Mouse (Mus musculus): Measurements from ENCODE around the gene Xrcc5. TPM values are rescaled to one million over a fixed set of nuclear protein-coding genes. Genes with fewer than 3 reads are reported as not detected.

The Xrcc5 gene
- polyA plus RNA-seq, 1 experiment from 2014 or later, result 52.3 TPM

DNA sequence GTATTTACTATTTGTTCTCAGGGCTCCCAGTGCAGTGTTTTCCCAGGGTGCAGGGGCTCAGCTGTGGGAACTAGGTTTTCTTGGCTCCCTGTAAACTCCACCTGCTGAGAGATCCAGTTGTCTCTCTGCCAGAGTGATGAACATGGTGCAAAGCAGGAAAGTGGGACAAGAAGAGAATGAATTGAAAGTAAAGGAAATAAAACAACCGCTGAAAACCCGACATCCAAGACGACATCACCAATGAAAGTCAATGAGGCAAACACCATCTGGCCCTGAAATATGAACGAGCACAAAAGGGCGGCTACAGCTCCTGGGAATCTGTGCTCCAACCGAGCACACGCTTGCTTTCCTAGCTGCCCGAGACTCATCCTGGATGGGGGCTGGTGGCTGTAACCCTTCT, 106.9 kb downstream of the Xrcc5 start:
- Histone ChIP-seq H3K27me3 (ENCODE audit: control insufficient read depth, insufficient read depth, low read length) (no peaks in the 10 kb centered on the region; the same call in 1 of the 2 replicates), H3K36me3 (ENCODE audit: control insufficient read depth, insufficient read depth, low read length) (no peaks in the 10 kb centered on the region), H3K4me2 (no peak overlapping the region), H3K4me1 (ENCODE audit: control insufficient read depth, insufficient read depth, low read length) (peaks cover 11% of the 10 kb centered on the region), H3K9ac (ENCODE audit: low read length) (no peak overlapping the region), H3K9me3 (ENCODE audit: control insufficient read depth, low read length) (no peaks in the 10 kb centered on the region), H3K27ac (ENCODE audit: low read depth, low read length) (peak overlapping the region; percentile 31; the same call in 1 of the 2 replicates), H3K4me3 (ENCODE audit: low read depth, low read length) (no peak overlapping the region)
- ATAC-seq (ENCODE audit: low FRiP score), result no peak
- DNase-seq (ENCODE audit: low spot score, missing footprints), result no peak
- 65% methylated on average over 8 of the region's 8 CpGs for WGBS

GRCm38 (mm10) chr1:72414561-72415253, 107.5 kb downstream of the Xrcc5 start:
- peak overlapping the region; percentile 31; the same call in 1 of the 2 replicates for H3K27ac ChIP-seq (ENCODE audit: low read depth, low read length)
- H3K36me3 ChIP-seq (ENCODE audit: control insufficient read depth, insufficient read depth, low read length), result no peaks in the 10 kb centered on the region
- no peaks in the 10 kb centered on the region; the same call in 1 of the 2 replicates for H3K27me3 ChIP-seq (ENCODE audit: control insufficient read depth, insufficient read depth, low read length)
- DNase-seq (ENCODE audit: low spot score, missing footprints) (peak; percentile 86), ATAC-seq (ENCODE audit: low FRiP score) (no peak)
- H3K9ac ChIP-seq (ENCODE audit: low read length), result no peak overlapping the region
- H3K4me3 ChIP-seq (ENCODE audit: low read depth, low read length), result no peak overlapping the region
- 48% methylated on average over 8 of the region's 8 CpGs for WGBS
- peaks cover 13% of the 10 kb centered on the region for H3K4me1 ChIP-seq (ENCODE audit: control insufficient read depth, insufficient read depth, low read length)
- H3K9me3 ChIP-seq (ENCODE audit: control insufficient read depth, low read length), result no peaks in the 10 kb centered on the region
- no peak overlapping the region for H3K4me2 ChIP-seq

GRCm38 (mm10) chr1:72418744-72419655, 111.8 kb downstream of the Xrcc5 start:
- no peak for DNase-seq (ENCODE audit: low spot score, missing footprints)
- Histone ChIP-seq H3K27ac (ENCODE audit: low read depth, low read length) (no peak overlapping the region), H3K9ac (ENCODE audit: low read length) (no peak overlapping the region), H3K9me3 (ENCODE audit: control insufficient read depth, low read length) (no peaks in the 10 kb centered on the region), H3K36me3 (ENCODE audit: control insufficient read depth, insufficient read depth, low read length) (no peaks in the 10 kb centered on the region), H3K4me3 (ENCODE audit: low read depth, low read length) (no peak overlapping the region), H3K4me2 (no peak overlapping the region), H3K4me1 (ENCODE audit: control insufficient read depth, insufficient read depth, low read length) (peaks cover 13% of the 10 kb centered on the region), H3K27me3 (ENCODE audit: control insufficient read depth, insufficient read depth, low read length) (no peaks in the 10 kb centered on the region; the same call in 1 of the 2 replicates)
- WGBS, result 73% methylated on average over 8 of the region's 8 CpGs
- ATAC-seq (ENCODE audit: low FRiP score), result no peak

DNA sequence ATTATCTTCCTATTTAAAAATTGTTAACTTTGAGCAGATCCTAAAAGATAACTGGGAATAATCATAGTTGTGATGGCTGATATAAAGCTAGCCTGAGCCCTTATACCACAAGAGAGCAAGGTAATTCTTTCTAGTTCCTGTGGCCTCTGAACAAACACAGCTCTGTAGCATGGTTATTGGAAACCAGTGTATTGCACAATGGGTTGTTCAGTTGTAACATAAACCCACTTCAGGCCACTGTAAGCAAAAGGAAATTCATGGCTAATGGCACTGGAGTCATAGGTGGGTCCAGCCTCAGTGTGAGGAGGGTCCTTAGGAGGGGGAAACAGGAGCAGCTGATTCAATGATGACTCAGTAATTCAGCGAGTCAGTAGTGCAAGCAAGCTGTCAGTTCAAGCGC, 113.0 kb downstream of the Xrcc5 start:
- 0 out of 2 replicates have a peak, but pooled peaks cover 3% of the 10 kb centered on the region for H3K4me1 ChIP-seq (ENCODE audit: control insufficient read depth, insufficient read depth, low read length)
- no peaks in the 10 kb centered on the region for H3K36me3 ChIP-seq (ENCODE audit: control insufficient read depth, insufficient read depth, low read length)
- no peak overlapping the region for H3K9ac ChIP-seq (ENCODE audit: low read length)
- ATAC-seq (ENCODE audit: low FRiP score) (no peak), DNase-seq (ENCODE audit: low spot score, missing footprints) (no peak)
- H3K4me2 ChIP-seq, result no peak overlapping the region
- H3K9me3 ChIP-seq (ENCODE audit: control insufficient read depth, low read length), result no peaks in the 10 kb centered on the region
- no peak overlapping the region for H3K27ac ChIP-seq (ENCODE audit: low read depth, low read length)
- H3K27me3 ChIP-seq (ENCODE audit: control insufficient read depth, insufficient read depth, low read length), result no peaks in the 10 kb centered on the region; the same call in 1 of the 2 replicates
- WGBS, result 76% methylated on average over 2 of the region's 2 CpGs
- no peak overlapping the region for H3K4me3 ChIP-seq (ENCODE audit: low read depth, low read length)

GRCm38 (mm10) chr1:72422121-72422520, 114.9 kb downstream of the Xrcc5 start:
- Histone ChIP-seq H3K4me1 (ENCODE audit: control insufficient read depth, insufficient read depth, low read length) (0 out of 2 replicates have a peak, but pooled peaks cover 3% of the 10 kb centered on the region), H3K36me3 (ENCODE audit: control insufficient read depth, insufficient read depth, low read length) (no peaks in the 10 kb centered on the region), H3K27ac (ENCODE audit: low read depth, low read length) (no peak overlapping the region), H3K4me3 (ENCODE audit: low read depth, low read length) (no peak overlapping the region), H3K9ac (ENCODE audit: low read length) (no peak overlapping the region), H3K27me3 (ENCODE audit: control insufficient read depth, insufficient read depth, low read length) (no peaks in the 10 kb centered on the region), H3K4me2 (no peak overlapping the region), H3K9me3 (ENCODE audit: control insufficient read depth, low read length) (no peaks in the 10 kb centered on the region)
- ATAC-seq (ENCODE audit: low FRiP score), result no peak
- WGBS, result 87% methylated on average over 4 of the region's 4 CpGs
- DNase-seq (ENCODE audit: low spot score, missing footprints), result no peak

GRCm38 (mm10) chr1:72426456-72426855, 119.2 kb downstream of the Xrcc5 start:
- Histone ChIP-seq H3K27me3 (ENCODE audit: control insufficient read depth, insufficient read depth, low read length) (no peaks in the 10 kb centered on the region), H3K36me3 (ENCODE audit: control insufficient read depth, insufficient read depth, low read length) (no peaks in the 10 kb centered on the region), H3K4me2 (no peak overlapping the region), H3K4me1 (ENCODE audit: control insufficient read depth, insufficient read depth, low read length) (no peaks in the 10 kb centered on the region), H3K9me3 (ENCODE audit: control insufficient read depth, low read length) (no peaks in the 10 kb centered on the region), H3K4me3 (ENCODE audit: low read depth, low read length) (no peak overlapping the region), H3K9ac (ENCODE audit: low read length) (no peak overlapping the region), H3K27ac (ENCODE audit: low read depth, low read length) (no peak overlapping the region)
- WGBS, result 88% methylated on average over 4 of the region's 4 CpGs
- ATAC-seq (ENCODE audit: low FRiP score) (no peak), DNase-seq (ENCODE audit: low spot score, missing footprints) (no peak)

DNA sequence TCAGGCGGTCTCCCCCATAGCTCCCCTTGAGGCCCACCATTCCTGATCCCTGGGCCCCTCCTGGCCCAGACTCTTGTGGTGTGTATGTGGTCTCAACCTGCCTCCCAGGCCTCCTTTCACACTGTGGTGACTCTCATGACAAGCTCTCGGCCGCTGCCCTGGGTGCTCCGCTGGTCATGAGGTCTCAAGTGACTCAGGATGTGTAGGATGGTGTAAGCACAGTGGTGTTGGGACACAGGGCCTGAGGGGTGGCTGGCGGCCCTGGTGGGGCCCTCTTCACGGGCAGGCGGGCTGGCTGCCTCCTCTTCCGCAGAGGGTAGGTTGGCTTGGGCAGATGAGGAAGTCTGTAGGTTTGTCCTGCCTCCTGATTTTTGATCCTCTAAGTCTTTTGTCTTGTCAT, 121.3 kb downstream of the Xrcc5 start:
- Histone ChIP-seq H3K27me3 (ENCODE audit: control insufficient read depth, insufficient read depth, low read length) (no peaks in the 10 kb centered on the region), H3K36me3 (ENCODE audit: control insufficient read depth, insufficient read depth, low read length) (no peaks in the 10 kb centered on the region), H3K4me2 (no peak overlapping the region), H3K9me3 (ENCODE audit: control insufficient read depth, low read length) (no peaks in the 10 kb centered on the region), H3K4me3 (ENCODE audit: low read depth, low read length) (no peak overlapping the region), H3K27ac (ENCODE audit: low read depth, low read length) (no peak overlapping the region), H3K4me1 (ENCODE audit: control insufficient read depth, insufficient read depth, low read length) (no peaks in the 10 kb centered on the region), H3K9ac (ENCODE audit: low read length) (no peak overlapping the region)
- ATAC-seq (ENCODE audit: low FRiP score), result no peak
- 89% methylated on average over 8 of the region's 8 CpGs for WGBS
- DNase-seq (ENCODE audit: low spot score, missing footprints), result no peak

DNA sequence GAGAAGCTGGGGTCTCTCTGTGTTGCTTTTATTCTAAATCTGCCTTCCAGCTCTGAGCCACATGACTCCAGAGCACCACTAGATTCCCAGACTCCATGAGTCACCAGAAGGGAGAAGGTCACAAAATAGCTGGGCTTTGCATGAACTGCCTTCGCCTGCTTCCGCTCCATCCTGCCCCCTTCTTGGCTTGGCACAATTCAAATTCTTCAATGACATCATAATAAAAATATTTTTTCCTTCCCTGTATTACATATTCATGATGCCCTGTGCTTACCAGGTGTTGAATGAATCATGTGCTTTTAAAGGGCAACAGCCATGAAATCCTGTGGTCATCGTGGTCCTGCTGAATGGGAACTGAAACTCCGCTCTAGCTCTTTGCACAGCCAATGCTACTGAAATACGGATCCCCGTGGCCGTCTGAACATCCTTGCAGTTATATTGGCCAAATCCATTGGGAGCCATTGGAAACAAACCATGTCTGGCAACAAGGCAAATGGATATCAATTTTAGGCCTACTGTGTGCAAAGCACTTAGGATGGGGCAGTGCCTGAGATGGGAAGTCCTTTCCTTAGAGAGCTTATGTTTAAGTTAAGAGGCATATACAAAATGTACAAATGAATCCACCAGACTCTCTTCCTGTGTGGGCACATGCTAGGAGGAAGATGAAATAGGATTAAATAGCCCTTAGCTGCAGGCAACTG, 122.0 kb downstream of the Xrcc5 start:
- no peak for ATAC-seq (ENCODE audit: low FRiP score)
- no peak for DNase-seq (ENCODE audit: low spot score, missing footprints)
- no peak overlapping the region for H3K27ac ChIP-seq (ENCODE audit: low read depth, low read length)
- no peaks in the 10 kb centered on the region for H3K9me3 ChIP-seq (ENCODE audit: control insufficient read depth, low read length)
- H3K27me3 ChIP-seq (ENCODE audit: control insufficient read depth, insufficient read depth, low read length), result no peaks in the 10 kb centered on the region
- 93% methylated on average over 7 of the region's 7 CpGs for WGBS
- no peak overlapping the region for H3K9ac ChIP-seq (ENCODE audit: low read length)
- no peaks in the 10 kb centered on the region for H3K36me3 ChIP-seq (ENCODE audit: control insufficient read depth, insufficient read depth, low read length)
- H3K4me3 ChIP-seq (ENCODE audit: low read depth, low read length), result no peak overlapping the region
- no peaks in the 10 kb centered on the region for H3K4me1 ChIP-seq (ENCODE audit: control insufficient read depth, insufficient read depth, low read length)
- H3K4me2 ChIP-seq, result no peak overlapping the region
